Mouse (Mus musculus) neural tube, embryonic 11.5 days (tissue): ENCODE results near the gene Fam90a1b. TPM values are rescaled to one million over a fixed set of nuclear protein-coding genes. Genes with fewer than 3 reads are reported as not detected.

Source experiments
- microRNA-seq: library from miRNA; unstranded; fragments of <30 nt; microRNA quantifications from one replicate; pipeline ENCODE4, GENCODE M21; 2016
- polyA plus RNA-seq: library from polyadenylated mRNA; unstranded; fragments of >200 nt; fragmentation: Nextera tagmentation; extraction: Ambion mirVana; gene quantifications from 2 replicates; pipeline ENCODE4 v1.2.1, GENCODE M21; 2014

The Fam90a1b gene
- polyA plus RNA-seq, 1 experiment from 2014 or later = 0.21 TPM

Small RNAs within 50 kb of the gene (microRNA-seq; reads per million reads assigned to microRNA genes)
- gene Gm44477 = not detected

Other genes with a start within 250 kb of the Fam90a1b start
- 24.7 and 32.9 TPM in 2 replicates for gene Zfx, start 243.1 kb downstream of the Fam90a1b start, polyA plus RNA-seq
- gene Eif2s3x, start 153.9 kb downstream of the Fam90a1b start, polyA plus RNA-seq = 127 and 132 TPM in 2 replicates
- 11.1 and 11.4 TPM in 2 replicates for gene Klhl15, start 132.2 kb downstream of the Fam90a1b start, polyA plus RNA-seq
- 114 and 125 TPM in 2 replicates for gene Apoo, start 340 bp upstream of the Fam90a1b start, polyA plus RNA-seq
- gene Maged1, start 175.4 kb upstream of the Fam90a1b start, polyA plus RNA-seq = 936 and 950 TPM in 2 replicates